Mouse (Mus musculus) spleen, adult 2 months (tissue): ENCODE data around the gene Ddx21. TPM values are rescaled to one million over a fixed set of nuclear protein-coding genes. Genes with fewer than 3 reads are reported as not detected.

Source experiments
- DNase-seq, 2 experiments: peaks; one replicate each; pipeline versions ENCODE4 v3.0.0 to v3.0.0-alpha.2; 2012 to 2021; ENCODE audit warnings: low spot score in 2 of 2, low read depth in 1 of 2
- H3K27ac ChIP-seq: fragments of 200-500 bp; 2 replicates; pipeline ENCODE4 v1.5.1; 2012; ENCODE audit warnings: low read length, inconsistent platforms; ENCODE audit not compliant: insufficient read depth
- H3K27me3 ChIP-seq: fragments of 200-500 bp; 2 replicates; pipeline ENCODE4 v1.6.1; 2012; ENCODE audit warnings: mild to moderate bottlenecking, moderate library complexity, low read length, inconsistent platforms; ENCODE audit not compliant: control insufficient read depth, insufficient read depth
- H3K36me3 ChIP-seq: fragments of 200-500 bp; 2 replicates; pipeline ENCODE4 v1.6.1; 2012; ENCODE audit warnings: mild to moderate bottlenecking, low read length, inconsistent platforms; ENCODE audit not compliant: control insufficient read depth, insufficient read depth
- H3K4me1 ChIP-seq: fragments of 200-500 bp; 2 replicates; pipeline ENCODE4 v1.6.1; 2011; ENCODE audit warnings: inconsistent platforms; ENCODE audit not compliant: control insufficient read depth, insufficient read depth, insufficient read length
- H3K4me3 ChIP-seq: fragments of 200-500 bp; 2 replicates; pipeline ENCODE4 v1.5.1; 2011; ENCODE audit warnings: mild to moderate bottlenecking, inconsistent platforms; ENCODE audit not compliant: insufficient read depth, insufficient read length; ENCODE audit errors: extremely low read depth
- CTCF ChIP-seq: fragments of 200-500 bp; IDR thresholded peaks from 2 replicates; pipeline ENCODE4 v1.5.1; 2011; ENCODE audit warnings: mild to moderate bottlenecking, inconsistent platforms; ENCODE audit not compliant: insufficient read depth, insufficient read length, insufficient replicate concordance; ENCODE audit errors: extremely low read depth
- POLR2A ChIP-seq: fragments of 200-500 bp; IDR thresholded peaks from 2 replicates; pipeline ENCODE4 v1.6.1; 2011; ENCODE audit warnings: low read depth, low read length, inconsistent platforms
- WGBS: fragments of 180-500 bp; shearing (Covaris S2); methylation state at CpG from one replicate; pipeline ENCODE4 v1.1.7; 2018; 5-methylcytosine and 5-hydroxymethylcytosine counted together
- polyA plus RNA-seq: library from polyadenylated mRNA; depleted of rRNA; stranded (reverse); fragments of >200 nt; gene quantifications from 2 replicates; pipeline ENCODE4 v1.2.3, GENCODE M21; 2012

Ddx21 gene
- polyA plus RNA-seq, 1 experiment = 11.8 TPM

- Histone ChIP-seq H3K36me3 (no peaks in the 10 kb centered on the region), H3K27ac (no peak overlapping the region), H3K4me1 (peaks cover 5% of the 10 kb centered on the region; the same call in 1 of the 2 replicates), H3K4me3 (no peak overlapping the region), H3K27me3 (no peaks in the 10 kb centered on the region)
- 56% methylated on average over 7 of the region's 7 CpGs for WGBS
- DNase-seq = no peak
- TF ChIP-seq POLR2A (no peak), CTCF (no peak)
Observed at GRCm38 (mm10) chr10:62550787-62551300, 51.2 kb downstream of the Ddx21 start.

GRCm38 (mm10) chr10:62549523-62550166 is 52.4 kb downstream of the Ddx21 start:
- Histone ChIP-seq H3K36me3 (no peaks in the 10 kb centered on the region), H3K27me3 (no peaks in the 10 kb centered on the region), H3K4me3 (no peak overlapping the region), H3K27ac (no peak overlapping the region), H3K4me1 (peaks cover 10% of the 10 kb centered on the region; the same call in 1 of the 2 replicates)
- TF ChIP-seq POLR2A = no peak
- peak; percentile 75; the same call in 1 of the 2 replicates for TF ChIP-seq CTCF
- DNase-seq = peak; percentile 67 to 80
- WGBS = 9% methylated on average over 15 of the region's 16 CpGs

DNA sequence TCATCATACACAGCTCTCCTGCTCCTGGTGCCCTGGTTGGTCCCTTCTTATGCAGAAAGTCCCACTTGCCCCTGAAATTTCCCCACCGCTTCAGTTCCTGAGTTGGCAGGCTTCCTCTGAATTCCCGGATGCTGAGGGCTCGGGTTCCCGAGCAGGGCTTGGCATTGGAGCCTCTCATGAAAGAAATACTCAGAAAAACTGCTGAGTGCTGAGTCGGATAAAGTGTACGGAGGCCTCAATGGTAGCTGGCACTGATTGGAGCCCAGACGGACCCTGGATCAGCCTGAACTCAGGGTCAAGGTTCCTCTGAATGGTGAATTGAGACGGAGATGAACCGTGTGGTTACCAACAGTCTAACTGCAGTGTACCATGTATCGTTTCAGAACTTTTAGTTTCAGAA is 55.6 kb downstream of the Ddx21 start:
- H3K4me1 ChIP-seq = peaks cover 20% of the 10 kb centered on the region; the same call in 1 of the 2 replicates
- H3K27ac ChIP-seq = 0 out of 2 replicates have a peak overlapping the region, but pooled peaks have one; percentile 19
- WGBS = 81% methylated on average over 10 of the region's 10 CpGs
- no peak for DNase-seq
- no peak overlapping the region for H3K4me3 ChIP-seq
- no peaks in the 10 kb centered on the region for H3K27me3 ChIP-seq
- no peak for TF ChIP-seq CTCF
- no peak for TF ChIP-seq POLR2A
- no peaks in the 10 kb centered on the region for H3K36me3 ChIP-seq

- no peak overlapping the region for H3K4me3 ChIP-seq
- no peaks in the 10 kb centered on the region for H3K36me3 ChIP-seq
Observed at GRCm38 (mm10) chr10:62545759-62546158, 56.3 kb downstream of the Ddx21 start.

DNA sequence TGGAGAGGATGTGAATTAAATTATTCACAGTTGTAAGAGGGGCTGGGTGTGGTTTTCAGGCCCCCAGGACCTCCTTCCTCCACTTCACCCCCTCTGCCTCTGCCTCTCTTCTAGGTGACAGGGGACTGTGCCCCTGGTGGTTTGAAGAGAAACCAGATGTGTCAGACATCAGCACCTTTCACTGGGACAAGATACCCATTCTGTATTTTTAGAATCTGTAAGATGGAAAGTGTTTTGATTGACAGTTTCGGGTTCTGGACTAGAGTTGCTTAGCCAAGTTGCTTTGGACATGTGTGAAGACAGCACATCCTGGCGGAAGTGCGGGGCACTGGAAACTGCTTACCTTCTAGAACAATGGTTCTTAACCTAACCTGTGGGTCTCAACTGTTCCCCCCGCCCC is 57.8 kb downstream of the Ddx21 start:
- H3K27ac ChIP-seq = peak overlapping the region; percentile 88
- DNase-seq = peak in 1 of 2 experiments; percentile 27
- H3K4me3 ChIP-seq = no peak overlapping the region
- H3K4me1 ChIP-seq = peaks cover 24% of the 10 kb centered on the region; the same call in 1 of the 2 replicates
- no peak for TF ChIP-seq CTCF
- no peak for TF ChIP-seq POLR2A
- 45% methylated on average over 4 of the region's 4 CpGs for WGBS
- H3K27me3 ChIP-seq = no peaks in the 10 kb centered on the region
- no peaks in the 10 kb centered on the region for H3K36me3 ChIP-seq

More at GRCm38 (mm10) chr10:62545759-62546158, 56.3 kb downstream of the Ddx21 start:
- DNase-seq = no peak
- Histone ChIP-seq H3K27ac (no peak overlapping the region), H3K27me3 (no peaks in the 10 kb centered on the region), H3K4me1 (peaks cover 24% of the 10 kb centered on the region; the same call in 1 of the 2 replicates)
- TF ChIP-seq POLR2A (no peak), CTCF (no peak)

- Histone ChIP-seq H3K27ac (peak overlapping the region; percentile 88), H3K36me3 (no peaks in the 10 kb centered on the region), H3K27me3 (no peaks in the 10 kb centered on the region), H3K4me1 (peaks cover 24% of the 10 kb centered on the region; the same call in 1 of the 2 replicates), H3K4me3 (no peak overlapping the region; the same call in 1 of the 2 replicates)
- 5% methylated on average over 12 of the region's 12 CpGs for WGBS
- peak; percentile 76 to 90 for DNase-seq
- TF ChIP-seq CTCF (no peak), POLR2A (peak; percentile 11; the same call in 1 of the 2 replicates)
Observed at GRCm38 (mm10) chr10:62543399-62543808, 58.7 kb downstream of the Ddx21 start.

DNA sequence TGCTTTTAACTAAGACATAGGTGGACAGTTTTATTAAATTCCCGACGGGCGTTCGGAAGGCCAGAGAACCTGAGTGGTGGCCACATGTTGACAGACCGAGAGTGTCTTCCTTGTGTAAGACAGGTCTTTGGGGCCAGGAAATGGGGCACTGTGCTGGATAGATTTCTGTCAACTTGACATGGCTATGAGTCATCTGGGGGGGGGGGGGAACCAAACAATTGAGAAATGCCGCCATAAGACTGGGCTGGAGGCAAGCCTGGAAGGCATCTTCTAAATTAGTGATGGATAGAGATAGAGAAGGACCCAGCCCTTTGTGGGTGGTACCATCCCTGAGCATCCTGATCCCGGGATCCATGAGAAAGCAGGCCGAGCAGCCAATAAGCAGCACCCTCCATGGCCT is 59.2 kb downstream of the Ddx21 start:
- TF ChIP-seq CTCF (no peak), POLR2A (no peak)
- peak overlapping the region; percentile 88 for H3K27ac ChIP-seq
- WGBS = 50% methylated on average over 8 of the region's 8 CpGs
- DNase-seq = no peak
- no peaks in the 10 kb centered on the region for H3K27me3 ChIP-seq
- H3K4me1 ChIP-seq = peaks cover 24% of the 10 kb centered on the region; the same call in 1 of the 2 replicates
- no peaks in the 10 kb centered on the region for H3K36me3 ChIP-seq
- no peak overlapping the region; the same call in 1 of the 2 replicates for H3K4me3 ChIP-seq
